Mouse (Mus musculus): Measurements from ENCODE around the gene Trhr2.

Gene Trhr2

DNA sequence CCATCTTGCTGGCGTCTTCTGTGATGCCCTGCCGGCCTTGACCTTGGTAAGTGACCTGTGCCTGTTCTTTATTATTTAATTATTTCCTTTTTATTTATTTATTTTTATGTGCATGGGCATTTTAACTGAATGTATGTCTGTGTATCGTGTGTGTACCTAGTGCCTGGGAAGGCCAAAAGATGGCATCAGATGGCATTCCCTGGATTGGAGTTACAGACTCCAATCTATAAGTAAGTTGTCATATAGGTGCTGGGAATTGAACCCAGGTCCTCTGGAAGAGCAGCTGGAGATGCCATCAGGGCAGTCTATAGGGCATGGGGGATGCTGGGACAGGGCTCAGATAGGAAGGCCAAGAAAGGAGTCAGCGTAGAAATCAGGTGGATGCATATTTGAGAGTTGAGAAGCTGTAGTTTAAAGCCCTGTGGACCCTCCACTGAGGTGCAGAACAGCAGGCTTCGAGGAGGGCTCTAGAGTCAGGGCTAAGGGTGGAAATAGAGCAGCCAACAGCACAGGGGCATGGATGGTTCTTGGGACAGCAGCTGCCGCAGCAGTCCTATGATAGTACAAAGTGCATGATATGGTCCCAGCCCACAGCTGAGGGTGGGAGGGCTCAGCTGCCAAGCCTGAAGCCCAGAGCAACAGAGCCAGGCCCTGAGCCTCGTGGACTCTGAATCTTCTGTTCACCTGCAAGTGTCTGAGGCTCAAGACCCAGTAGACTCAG lies at the start of gene Trhr2:
Gene Trhr2, minus strand, starts transcription at position 51 of the 721 bp plus-strand sequence.
- no peak for DNase-seq

DNA sequence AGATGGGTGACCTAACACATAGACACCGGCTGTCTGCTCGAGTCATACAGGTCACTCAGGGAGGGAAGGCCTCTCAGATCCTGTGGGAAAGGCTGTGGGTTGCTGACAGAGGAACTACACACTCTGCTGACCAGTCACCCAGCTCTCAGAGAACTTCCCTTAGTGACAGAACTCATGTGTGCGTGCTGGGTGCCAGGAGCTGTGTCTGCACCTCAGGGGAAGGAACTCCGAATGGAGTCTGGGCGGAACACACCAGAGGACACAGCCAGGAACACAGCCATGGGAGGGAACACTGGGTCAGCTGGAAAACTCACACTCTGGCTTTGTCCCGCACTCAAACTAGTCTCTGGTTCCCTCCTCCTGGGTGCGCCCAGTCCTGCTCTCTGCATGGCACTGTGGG lies 47.1 kb upstream of the Trhr2 start:
- DNase-seq, result peak; percentile 95

DNA sequence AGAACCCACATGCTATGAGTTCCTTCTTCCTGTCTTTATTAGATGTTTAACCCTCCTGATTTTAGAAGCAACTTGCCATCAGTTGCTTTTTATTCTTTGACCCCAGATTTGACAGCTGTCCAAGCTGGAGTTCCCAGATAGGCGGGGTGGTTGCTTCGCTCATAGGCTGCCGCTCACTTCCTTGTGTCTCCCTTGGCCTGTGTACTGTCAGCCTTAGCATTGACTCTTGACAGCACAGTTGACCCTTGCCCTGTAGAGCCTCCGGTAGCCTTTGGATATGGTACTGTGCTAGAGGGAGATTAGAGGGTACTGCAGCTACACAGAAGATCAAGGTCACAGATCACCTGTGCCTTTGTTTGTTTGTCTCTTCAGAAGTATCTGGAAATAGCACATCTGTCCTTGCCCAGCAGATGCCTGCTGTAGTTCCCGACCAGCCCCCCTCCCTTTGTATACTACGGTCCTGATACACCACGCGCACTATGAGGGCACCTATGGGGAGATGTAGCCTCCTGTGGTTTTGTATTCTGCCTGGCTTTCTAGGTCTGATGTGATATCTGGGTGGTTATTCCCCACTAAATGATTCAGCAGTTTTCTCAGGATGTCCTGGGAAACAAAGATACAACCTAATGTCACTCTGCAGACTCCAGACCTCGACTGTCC lies 44.7 kb upstream of the Trhr2 start:
- no peak for DNase-seq

DNA sequence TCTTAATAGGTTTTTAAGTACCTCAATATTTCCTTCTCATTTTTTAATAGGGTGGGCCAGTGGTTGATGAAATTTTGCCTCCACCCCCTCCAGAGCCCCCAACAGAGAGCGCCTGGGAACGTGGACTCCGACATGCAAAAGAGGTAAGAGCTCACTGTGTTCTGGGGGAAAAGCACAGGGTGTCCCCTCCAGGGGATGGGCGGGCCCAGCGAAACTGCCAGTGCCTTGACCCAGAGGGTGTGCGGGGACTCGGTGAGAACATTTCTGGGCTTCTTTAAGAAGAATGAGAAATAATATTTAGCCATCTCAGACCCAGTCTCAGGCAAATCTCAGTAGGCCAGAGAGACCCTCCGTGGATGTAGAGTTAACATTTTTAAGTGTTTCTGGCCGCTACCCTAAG lies 37.6 kb upstream of the Trhr2 start:
- no peak for DNase-seq

DNA sequence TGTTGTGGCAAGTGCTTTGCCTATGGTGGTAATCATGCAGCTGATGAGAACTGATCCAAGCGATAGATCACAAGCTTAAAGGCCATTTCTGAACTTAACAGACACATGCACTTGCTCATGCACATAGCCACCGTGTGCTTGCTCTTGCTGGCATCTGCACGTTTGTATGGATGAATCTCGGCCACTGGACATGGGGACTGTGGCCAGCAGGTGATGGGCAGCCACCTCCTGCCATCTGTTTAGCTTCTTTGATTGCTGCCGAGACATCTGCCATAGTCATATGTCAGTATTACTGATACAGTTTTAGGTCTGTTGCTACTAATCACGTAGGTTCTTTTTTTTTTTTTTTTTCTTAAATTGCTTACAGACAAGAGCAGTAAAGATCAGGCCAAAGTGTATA lies 34.7 kb upstream of the Trhr2 start:
- no peak for DNase-seq

DNA sequence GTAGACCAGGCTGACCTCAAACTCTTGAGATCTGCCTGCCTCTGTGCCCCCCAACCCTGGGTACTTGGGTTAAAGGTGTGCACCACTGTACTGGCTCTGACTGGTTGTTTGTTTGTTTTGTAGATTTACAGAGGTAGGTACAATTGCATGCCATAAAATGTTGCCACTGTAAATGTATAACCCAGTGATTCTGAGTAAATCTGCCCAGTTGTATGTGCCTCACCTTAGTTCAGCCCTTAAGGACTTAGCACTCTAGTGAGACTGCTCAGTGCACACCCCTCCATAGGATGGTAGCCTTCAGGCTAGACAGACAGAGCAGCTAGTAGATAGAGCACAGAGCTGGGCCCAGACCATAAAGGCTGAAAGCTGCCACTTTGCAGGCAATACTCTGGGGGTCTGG lies 33.2 kb upstream of the Trhr2 start:
- DNase-seq, result no peak

DNA sequence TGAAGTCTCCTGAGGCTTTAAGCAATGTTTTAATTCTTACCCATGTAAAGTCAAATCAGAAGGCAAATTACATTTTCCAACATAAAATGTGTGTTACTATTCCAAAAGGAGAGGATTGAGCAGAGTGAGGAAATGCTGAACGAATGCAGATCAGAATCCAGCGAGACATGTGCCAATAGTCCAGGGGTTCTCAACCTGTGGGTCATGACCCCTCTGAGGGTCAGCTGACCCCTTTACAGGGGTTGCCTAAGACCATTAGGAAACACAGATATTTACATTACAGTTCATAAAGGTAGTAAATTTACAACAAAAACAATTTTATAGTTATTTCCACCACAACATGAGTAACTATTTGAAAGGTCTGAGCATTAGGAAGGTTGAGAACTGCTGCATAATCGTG lies 30.2 kb upstream of the Trhr2 start:
- no peak for DNase-seq

DNA sequence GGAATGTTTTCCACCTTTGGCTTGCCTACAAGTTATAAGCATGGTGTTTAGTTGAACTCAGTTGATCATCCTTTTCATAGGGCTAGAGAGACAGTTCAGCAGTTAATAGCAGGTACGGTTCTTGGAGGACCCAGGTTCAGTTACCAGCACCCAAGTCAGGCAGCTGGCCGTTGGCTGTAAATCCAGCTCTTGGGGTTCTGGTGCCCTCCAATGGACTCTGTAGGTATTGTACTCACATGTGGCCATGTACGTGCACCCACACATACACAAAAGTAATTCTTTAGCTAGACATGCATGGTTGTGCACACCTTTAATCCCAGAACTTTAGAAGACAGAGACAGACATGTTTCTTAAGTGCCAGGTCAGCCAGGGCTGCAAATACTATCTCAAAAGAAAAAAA lies 28.8 kb upstream of the Trhr2 start:
- no peak for DNase-seq

DNA sequence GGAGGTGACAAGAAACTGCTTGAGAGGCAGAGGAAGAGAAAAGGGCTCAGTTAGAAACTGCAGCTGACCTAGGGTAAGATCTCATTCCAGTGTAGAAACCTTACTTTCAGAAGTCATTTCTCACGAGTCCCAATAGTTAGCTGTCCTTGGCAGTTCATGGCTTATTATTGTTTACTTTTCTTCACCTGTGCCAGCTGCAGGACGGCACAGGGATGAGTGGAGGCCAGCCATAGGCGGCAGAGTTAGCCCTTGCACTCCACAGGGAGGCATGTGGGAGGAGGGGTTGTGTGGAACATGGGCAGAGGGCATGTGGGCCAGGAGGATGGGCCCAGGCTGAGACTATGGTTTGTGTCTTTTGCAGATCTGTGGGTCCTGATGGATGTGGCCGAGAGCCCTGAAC lies 22.5 kb upstream of the Trhr2 start:
- DNase-seq, result no peak

DNA sequence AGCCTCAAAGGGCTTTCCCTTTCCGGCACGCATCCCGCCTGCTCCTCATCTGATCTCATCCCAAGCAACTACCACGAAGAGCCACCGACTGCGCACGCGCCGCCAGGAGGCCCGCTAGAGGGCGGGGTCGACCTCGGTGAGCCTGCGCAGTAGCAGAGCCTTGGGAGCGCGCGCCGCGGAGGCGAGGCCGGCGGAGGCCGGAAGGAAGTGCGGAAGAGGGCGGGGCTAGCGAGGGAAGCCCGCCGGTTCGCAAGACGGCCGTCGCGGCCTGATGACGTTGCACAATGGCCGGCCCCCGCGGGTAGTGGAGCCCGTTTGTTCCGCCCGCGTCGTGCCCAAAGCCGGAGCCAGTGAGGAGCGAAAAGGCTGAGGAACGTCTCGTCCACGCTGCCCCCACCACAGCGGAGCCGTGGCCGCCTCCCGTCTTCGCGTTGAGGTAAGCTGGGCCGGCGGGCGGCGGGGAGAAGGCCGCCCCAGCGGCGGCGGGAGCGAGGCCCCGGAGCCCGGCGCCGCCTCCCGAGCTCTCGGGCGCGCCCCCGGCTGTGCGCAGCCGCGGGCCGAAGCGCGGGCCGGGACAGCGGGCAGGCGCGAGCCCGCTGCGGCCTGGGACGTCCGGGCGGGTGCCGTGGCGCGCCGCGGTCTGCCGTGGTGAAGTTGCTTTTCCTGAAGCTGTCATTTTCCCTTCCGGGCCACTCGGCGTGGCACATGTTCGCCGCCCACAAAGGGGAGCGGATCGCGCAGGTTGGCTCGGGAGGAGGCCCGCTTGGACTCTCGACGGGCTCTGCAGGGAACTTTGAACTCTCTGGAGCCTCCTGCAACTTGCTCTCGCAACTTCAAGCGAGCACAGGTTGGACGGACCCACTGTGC lies 16.1 kb upstream of the Trhr2 start, which contains the start of gene Zc3h18:
Gene Zc3h18, plus strand, starts transcription at position 245 of the 867 bp plus-strand sequence.
- peak; percentile 100 for DNase-seq

DNA sequence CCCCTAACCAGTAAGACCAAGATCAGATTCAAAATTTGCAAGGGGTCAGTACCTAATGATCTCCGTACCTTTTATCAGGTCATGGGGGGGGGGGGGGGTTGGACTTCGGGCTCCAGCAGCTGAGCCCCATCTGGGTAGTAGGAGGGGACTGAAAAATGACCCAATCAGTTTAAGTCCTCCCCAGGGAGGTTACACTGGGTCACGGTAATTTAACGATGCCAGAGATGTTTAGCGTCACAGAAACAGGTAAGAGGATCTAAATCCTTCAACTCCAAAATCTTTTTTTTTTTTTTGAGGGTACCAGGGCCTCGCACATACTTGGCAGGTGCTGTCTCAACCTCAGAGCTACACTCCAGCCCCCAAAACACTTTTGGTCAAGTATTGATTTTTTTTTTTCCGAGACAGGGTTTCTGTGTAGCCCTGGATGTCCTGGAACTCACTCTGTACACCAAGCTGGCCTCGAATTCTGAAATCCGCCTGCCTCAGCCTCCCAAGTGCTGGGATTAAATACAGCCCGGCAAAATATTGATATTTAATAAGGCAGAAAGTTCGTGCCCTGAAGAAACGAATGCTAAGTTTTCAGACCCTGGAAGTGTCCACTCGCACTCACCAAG lies 15.3 kb upstream of the Trhr2 start:
- DNase-seq, result no peak

DNA sequence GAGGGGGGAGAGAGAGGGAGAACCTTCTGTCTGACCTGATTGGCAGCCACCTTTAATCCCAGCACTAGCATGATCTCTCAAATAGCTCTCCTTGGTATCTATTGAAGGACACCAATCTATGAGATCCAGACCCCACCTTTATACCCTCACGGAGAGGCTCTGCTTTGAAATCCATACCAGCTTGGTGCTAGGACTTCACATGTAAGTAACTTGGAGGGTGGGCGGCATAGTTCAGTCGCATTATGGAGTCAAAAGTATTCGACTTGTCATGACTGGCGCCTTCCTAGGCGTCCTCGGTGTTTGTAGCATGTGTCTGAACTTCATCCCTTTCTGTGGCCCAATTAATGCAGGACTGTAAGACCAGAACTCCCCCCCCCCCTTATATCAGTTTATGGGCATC lies 14.8 kb upstream of the Trhr2 start:
- DNase-seq, result no peak

DNA sequence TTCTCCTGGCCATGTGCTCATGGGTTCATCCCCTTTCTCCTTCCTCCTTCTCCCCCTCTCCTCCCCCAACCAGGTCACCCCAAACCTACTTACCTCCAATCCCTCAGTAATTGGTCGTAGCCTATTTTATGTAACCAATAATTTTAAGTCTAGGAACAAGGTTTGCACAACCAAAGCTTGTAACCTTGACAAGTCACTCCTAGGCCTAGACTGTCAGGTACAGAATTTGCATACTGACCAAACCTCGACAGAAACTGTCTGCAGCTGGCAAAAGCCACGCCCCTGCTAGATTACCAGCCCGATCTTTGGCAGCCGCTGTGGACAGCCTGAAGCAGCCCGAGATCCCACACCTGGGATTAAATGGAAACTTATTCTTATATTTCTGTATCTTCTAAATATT lies 11.2 kb upstream of the Trhr2 start:
- DNase-seq, result no peak

DNA sequence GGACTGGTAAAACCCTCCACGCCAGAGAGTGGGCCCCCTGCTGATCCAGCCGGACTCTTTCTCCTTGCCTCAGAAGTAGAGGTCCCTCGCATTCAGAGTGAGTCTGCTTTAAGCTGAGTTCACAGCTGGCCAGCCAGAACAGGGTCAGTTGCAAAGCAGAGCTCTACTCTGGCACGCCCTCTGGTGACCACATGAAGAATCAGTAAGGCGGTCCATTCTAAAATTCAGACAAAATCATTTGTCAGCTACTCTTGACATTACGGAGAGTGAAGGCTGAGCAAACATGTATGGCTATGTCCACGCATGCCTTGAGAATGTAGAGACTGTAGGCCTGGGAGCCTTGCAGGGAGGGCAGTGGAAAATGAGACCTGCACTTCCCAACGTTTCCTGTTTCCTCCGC lies 9.1 kb upstream of the Trhr2 start:
- DNase-seq, result peak; percentile 91

DNA sequence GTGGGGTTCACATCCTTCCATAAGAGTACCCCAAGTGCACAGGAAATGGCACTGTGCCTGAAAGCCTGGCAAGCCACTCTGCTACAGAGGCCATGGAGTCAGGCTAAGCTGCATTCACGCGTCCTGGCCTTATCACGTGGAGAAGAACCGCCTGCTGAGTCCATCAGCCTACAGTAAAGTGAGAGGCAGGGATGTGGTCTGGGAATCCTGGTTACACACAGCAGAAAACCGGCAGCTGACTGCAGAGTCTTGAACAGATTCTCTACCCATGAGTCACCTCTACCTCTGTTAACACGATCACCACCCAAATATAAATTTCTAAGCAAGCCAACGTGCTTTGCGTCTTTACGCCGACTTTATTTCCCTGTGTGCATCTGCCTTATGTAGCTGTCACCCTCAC lies 7.9 kb upstream of the Trhr2 start:
- DNase-seq, result no peak

DNA sequence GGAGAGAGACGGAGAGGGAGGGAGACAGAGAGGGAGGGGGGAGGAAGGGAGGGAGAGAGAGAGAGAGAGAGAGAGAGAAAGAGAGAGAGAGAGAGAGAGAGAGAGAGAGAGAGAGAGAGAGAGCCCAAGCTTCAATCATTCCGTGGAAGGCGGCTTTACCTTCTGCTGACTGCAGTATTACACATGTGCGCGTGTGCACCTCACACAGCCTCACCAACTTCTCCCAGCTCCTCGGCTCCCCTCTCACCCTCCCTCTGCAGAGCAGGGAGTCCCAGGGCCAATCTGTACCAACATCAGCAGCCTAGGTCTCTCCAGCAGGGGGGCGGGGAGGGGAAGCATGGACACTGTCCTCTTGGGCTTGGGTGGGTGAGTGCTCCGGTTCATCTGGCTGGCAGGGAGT lies 2.4 kb upstream of the Trhr2 start:
- no peak for DNase-seq

DNA sequence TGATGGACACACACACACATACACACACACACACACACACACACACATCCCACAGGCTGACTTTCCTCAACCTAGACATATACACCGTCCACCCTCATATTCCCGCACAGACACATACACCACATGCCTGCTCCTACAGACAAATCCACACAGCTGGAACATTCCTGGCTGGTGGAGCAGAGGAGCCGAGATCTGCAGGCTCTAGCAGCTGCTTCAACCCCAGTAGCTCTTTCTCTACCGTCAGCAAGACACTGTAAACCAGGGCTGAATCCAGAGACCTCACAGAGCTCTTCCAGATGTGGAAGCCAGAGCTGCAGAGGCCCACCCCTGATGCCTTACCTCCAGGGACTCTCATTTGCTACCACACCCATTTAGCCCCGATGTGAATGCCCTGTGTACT lies 1.7 kb upstream of the Trhr2 start:
- no peak for DNase-seq

DNA sequence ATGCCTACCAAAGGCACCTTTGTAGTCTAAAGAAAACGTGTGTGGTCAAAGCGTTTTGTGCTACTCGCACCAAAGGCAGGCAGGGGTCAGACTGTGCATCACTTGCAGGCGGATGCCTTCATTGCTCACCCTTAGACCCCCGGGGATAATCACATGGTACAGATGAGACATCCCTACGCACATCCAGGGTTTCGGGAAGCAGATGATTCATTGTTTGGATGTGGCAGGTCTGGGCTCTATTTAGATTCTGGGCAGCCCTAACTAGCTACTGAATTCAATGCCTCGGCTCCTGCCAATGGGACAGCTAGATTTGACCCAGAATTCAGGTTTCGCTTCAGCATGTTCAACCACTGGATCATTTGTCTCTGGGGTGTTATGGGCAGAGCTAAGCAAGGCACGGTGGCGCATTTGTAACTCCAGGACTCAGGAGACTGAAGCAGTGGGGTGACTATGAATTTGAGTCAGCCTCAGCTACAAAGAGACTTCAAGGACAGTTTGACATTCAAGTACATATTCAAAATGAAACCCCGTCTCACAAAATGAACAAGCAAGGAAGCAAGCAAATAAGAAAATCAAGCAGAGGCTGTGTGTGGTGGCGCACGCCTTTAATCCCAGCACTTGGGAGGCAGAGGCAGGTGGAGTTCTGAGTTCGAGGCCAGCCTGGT lies 1.3 kb downstream of the Trhr2 start:
- DNase-seq, result no peak

DNA sequence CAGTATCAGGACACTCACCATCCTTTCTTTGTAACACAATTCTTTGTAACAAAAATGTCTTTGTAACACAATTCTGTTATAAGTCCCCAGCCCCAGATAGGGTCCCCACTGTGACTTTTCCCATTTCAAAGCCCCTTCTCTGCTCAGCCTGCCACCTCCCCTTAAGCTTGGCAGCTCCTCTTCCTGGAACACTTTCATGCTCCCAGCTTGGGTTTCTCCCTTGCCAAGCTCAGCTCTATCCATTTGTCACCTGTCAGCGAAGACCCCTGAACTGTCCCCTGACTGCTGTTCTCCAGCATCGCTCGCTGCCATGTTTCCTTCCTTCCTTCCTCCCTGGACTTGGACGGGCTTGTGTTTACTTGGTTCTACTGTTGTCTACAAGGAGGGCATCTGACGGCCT lies 2.9 kb downstream of the Trhr2 start:
- no peak for DNase-seq

DNA sequence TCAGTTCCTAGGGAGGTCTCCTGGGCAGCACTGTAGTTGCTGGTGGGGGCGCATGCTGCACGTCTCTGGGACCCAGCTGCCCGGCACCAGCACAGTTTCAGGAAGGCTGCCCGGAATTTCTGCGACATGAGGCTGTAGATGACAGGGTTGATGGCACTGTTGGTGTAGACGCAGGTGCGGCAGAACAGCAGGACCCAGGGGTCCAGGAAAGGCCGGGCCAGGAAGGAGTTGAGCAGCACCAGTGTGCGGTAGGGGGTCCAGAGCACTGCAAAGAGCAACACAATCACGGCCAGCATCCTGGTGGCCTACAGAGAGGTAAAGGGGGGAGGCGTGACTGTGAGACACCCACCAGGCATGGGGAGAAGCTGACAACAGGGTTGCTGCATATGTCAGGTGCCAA lies 3.3 kb downstream of the Trhr2 start:
- DNase-seq, result no peak

DNA sequence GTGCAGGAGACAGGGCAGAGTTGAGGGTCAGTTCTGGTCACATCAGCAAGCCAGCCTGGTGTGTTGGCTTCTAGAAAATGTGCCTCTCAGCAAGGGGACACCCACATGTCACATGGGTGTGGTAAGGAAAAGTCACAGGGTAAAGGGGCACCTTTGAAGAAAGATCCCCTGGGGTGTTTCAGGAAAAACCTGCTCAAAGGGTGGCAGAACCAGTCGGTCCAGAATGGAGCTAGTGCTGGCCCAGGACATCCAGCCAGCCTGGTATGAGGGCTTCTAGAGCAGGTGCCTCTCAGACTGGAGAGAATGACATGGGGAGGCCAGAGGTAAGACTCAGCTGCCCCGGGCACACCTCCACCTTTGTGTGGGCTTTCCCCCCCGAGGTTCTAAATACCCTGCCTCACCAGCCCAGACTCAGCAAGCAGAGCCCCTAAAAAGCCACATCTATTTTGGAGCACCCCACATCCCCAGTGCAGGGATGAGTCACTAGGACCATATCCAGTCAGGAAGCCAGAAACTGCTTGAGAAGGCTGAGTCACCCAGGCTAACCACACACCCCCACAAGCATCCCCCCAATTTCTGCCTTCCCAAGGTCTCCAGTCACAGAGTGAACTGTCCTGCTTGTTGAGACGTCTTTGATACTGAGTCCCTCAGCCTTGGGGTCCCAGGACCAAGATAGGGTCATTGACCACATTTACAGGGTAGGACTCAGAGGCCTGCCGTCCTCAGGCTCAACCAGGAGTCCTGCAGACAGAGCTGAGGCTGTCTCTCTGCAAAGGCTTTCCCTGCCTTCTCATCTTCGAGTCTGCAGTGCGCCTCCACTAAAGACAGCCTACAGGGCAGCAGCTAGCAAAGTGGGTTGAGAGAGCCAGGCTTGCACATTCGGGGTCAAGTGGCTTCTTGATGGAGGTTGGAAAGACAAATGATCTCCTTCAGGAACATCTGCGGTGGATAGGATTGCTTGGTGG lies 4.6 kb downstream of the Trhr2 start:
- DNase-seq, result no peak

DNA sequence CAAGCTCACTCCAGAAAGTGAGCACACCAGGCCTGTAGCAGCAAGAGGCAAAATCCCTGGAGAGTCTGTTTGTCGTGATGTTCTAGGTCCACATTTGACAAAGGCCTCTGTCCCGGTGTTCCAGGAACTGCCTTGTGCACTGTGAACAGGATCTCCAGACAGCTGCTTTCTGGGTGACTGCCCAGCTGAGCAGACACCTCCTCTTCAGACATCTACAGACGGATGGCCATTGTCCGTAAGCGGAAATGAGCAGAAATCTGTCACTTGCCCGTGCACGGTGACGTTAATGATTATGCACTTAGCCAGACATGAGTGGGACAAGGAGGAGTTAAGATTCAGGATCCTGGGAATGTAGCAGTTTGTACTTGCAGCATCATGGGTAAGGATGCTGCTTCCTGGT lies 6.4 kb downstream of the Trhr2 start:
- no peak for DNase-seq

All from heart, adult 11 months (tissue).